Mouse (Mus musculus) liver, embryonic 14.5 days (tissue): ENCODE results near the gene Rpl13.

Source experiments
- CTCF ChIP-seq: IDR thresholded peaks from 2 replicates; pipeline ENCODE4 v1.5.1; 2016; ENCODE audit warnings: antibody characterized with exemption, low read depth, control low read depth
- EP300 ChIP-seq: IDR thresholded peaks from 2 replicates; pipeline ENCODE4 v1.6.1; 2016; ENCODE audit warnings: antibody characterized with exemption, low read depth

DNA sequence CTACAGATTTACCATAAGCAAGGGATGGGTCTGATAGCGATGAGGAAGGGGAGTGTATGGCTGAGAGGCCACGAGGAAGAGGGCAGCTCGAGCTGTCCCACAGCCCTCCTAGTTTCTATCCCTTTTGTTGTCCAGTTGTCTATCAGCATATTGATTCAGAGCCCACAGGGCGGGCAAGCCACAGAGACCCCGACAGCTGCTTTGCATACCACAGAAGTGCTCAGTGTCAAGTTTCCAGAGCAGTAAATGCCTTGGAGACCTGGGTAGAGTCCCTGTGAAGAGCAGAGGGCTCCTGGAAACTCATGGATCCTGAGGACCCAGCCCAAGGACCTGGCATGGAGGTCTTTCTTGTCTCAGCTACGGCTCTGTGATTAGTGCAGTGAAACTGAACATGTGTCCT, 19.2 kb upstream of the Rpl13 start:
- TF ChIP-seq CTCF: no peak
- no peak for TF ChIP-seq EP300
